Mouse (Mus musculus) lung, postnatal 0 days (tissue): ENCODE measurements around the gene Col13a1. TPM values are rescaled to one million over a fixed set of nuclear protein-coding genes. Genes with fewer than 3 reads are reported as not detected.
A peak's percentile ranks its signal among the peaks of the same experiment; 100 is the strongest.

Source experiments
- ATAC-seq: fragments of 200-750 bp; cut with Nextera tagmentation; 2 replicates; pipeline ENCODE4 v1.8.0; 2017; ENCODE audit warnings: moderate library complexity
- DNase-seq: peaks from one replicate; pipeline ENCODE4 v3.0.0-alpha.2; 2016; ENCODE audit warnings: low spot score
- H3K27ac ChIP-seq: fragments of 300-500 bp; sonication (generic); 2 replicates; pipeline ENCODE4 v1.5.1; 2014; ENCODE audit warnings: antibody characterized with exemption, mild to moderate bottlenecking, low read length, mixed read lengths
- H3K27me3 ChIP-seq: fragments of 300-500 bp; sonication (generic); replicated peaks from 2 replicates; pipeline ENCODE4 v1.6.1; 2014; ENCODE audit warnings: low read length, mixed read lengths; ENCODE audit not compliant: insufficient read depth
- H3K36me3 ChIP-seq: fragments of 300-500 bp; sonication (generic); 2 replicates; pipeline ENCODE4 v1.6.1; 2014; ENCODE audit warnings: low read length, mixed read lengths; ENCODE audit not compliant: insufficient read depth
- H3K4me1 ChIP-seq: fragments of 300-500 bp; sonication (generic); 2 replicates; pipeline ENCODE4 v1.6.1; 2014; ENCODE audit warnings: antibody characterized with exemption, low read depth, low read length, mixed read lengths; ENCODE audit not compliant: insufficient read depth
- H3K4me2 ChIP-seq: fragments of 300-500 bp; sonication (generic); replicated peaks from 2 replicates; pipeline ENCODE4 v1.6.1; 2014; ENCODE audit warnings: low read depth, mild to moderate bottlenecking, low read length, moderate library complexity, mixed read lengths
- H3K4me3 ChIP-seq: fragments of 300-500 bp; sonication (generic); 2 replicates; pipeline ENCODE4 v1.5.1; 2014; ENCODE audit warnings: low read depth, low read length
- H3K9ac ChIP-seq: fragments of 300-500 bp; sonication (generic); replicated peaks from 2 replicates; pipeline ENCODE4 v1.6.1; 2014; ENCODE audit warnings: low read depth, mild to moderate bottlenecking
- H3K9me3 ChIP-seq: fragments of 300-500 bp; sonication (generic); 2 replicates; pipeline ENCODE4 v1.6.1; 2016; ENCODE audit warnings: low read length, mixed read lengths
- CTCF ChIP-seq: IDR thresholded peaks from 2 replicates; pipeline ENCODE4 v1.5.1; 2016; ENCODE audit warnings: antibody characterized with exemption, mild to moderate bottlenecking
- EP300 ChIP-seq: IDR thresholded peaks from 2 replicates; pipeline ENCODE4 v1.6.1; 2016; ENCODE audit warnings: antibody characterized with exemption, mild to moderate bottlenecking, control low read depth
- WGBS: fragments of 180-500 bp; shearing (Covaris S2); extraction: QIAGEN DNeasy Blood & Tissue Kit; methylation state at CpG from one replicate; pipeline ENCODE4 v1.1.7; 2014; 5-methylcytosine and 5-hydroxymethylcytosine counted together
- polyA plus RNA-seq: library from polyadenylated mRNA; unstranded; fragments of >200 nt; fragmentation: Nextera tagmentation; extraction: Ambion mirVana; gene quantifications from 2 replicates; pipeline ENCODE4 v1.2.1, GENCODE M21; 2015

Col13a1 gene
- polyA plus RNA-seq, 1 experiment from 2014 or later, result 54.8 TPM

- DNase-seq (no peak), ATAC-seq (no peak)
- Histone ChIP-seq H3K9me3 (no peaks in the 10 kb centered on the region), H3K36me3 (no peaks in the 10 kb centered on the region), H3K9ac (no peak overlapping the region), H3K27me3 (no peaks in the 10 kb centered on the region), H3K4me3 (no peak overlapping the region), H3K4me1 (no peaks in the 10 kb centered on the region), H3K27ac (no peak overlapping the region), H3K4me2 (no peak overlapping the region)
- no peak for TF ChIP-seq EP300
- TF ChIP-seq CTCF, result no peak
- WGBS, result 85% methylated on average over 2 of the region's 2 CpGs
Observed at GRCm38 (mm10) chr10:61859451-61859850, 119.5 kb downstream of the Col13a1 start.

DNA sequence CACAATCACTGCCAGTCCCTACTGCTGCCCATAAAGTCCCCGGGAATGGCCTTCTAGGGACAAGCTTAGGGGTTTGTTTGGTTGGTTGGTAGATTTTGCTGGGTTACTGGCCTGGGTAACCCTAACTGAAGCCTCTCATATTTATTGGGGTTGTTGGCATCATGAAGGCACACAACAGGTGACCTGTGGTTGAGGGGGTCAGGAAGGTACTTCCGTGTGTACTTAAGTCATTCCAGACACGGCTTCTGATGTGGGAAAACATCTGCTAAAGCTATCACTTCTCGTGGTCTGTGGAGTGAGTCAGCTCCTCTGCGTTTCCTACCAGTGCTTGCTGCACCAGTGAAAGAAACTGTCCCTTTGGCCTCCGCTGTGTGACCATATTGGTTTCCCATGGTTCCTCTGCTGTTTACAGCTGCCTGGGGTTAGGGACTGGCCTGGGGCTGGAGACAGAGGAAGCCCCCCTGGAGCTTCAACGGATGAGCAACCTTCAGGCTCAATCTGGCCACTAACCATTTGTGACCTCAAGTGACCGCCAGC lies 123.7 kb downstream of the Col13a1 start:
- ATAC-seq (no peak), DNase-seq (no peak)
- Histone ChIP-seq H3K4me3 (no peak overlapping the region), H3K27me3 (no peaks in the 10 kb centered on the region), H3K4me1 (no peaks in the 10 kb centered on the region), H3K4me2 (no peak overlapping the region), H3K27ac (no peak overlapping the region), H3K36me3 (0 out of 2 replicates have a peak, but pooled peaks cover 6% of the 10 kb centered on the region), H3K9ac (no peak overlapping the region), H3K9me3 (no peaks in the 10 kb centered on the region)
- TF ChIP-seq CTCF, result no peak
- TF ChIP-seq EP300, result no peak
- WGBS, result 63% methylated on average over 8 of the region's 8 CpGs

DNA sequence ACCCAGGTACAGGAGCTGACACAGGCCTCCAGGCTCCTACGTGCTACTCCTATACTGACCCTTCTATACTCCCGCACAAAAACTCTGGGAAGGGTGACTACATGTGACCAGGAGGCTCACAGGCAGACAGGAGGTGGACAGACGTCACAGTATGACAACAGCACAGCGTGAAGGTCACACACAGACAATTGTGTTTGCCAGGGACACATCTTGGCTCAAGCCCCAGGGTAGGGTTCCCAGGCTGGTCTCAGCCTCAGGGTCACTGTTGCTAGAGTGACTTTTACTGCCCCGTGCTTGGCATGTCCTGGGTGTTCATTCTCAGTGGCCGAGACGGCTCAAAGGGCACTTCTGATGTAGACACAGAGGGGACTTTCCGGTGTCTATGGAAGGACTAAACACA lies 126.1 kb downstream of the Col13a1 start:
- ATAC-seq, result no peak
- Histone ChIP-seq H3K4me1 (no peaks in the 10 kb centered on the region), H3K4me3 (no peak overlapping the region), H3K9me3 (no peaks in the 10 kb centered on the region), H3K27ac (no peak overlapping the region), H3K27me3 (no peaks in the 10 kb centered on the region), H3K36me3 (0 out of 2 replicates have a peak, but pooled peaks cover 6% of the 10 kb centered on the region), H3K4me2 (no peak overlapping the region), H3K9ac (no peak overlapping the region)
- WGBS, result 85% methylated on average over 8 of the region's 8 CpGs
- DNase-seq, result no peak
- TF ChIP-seq EP300 (no peak), CTCF (no peak)

DNA sequence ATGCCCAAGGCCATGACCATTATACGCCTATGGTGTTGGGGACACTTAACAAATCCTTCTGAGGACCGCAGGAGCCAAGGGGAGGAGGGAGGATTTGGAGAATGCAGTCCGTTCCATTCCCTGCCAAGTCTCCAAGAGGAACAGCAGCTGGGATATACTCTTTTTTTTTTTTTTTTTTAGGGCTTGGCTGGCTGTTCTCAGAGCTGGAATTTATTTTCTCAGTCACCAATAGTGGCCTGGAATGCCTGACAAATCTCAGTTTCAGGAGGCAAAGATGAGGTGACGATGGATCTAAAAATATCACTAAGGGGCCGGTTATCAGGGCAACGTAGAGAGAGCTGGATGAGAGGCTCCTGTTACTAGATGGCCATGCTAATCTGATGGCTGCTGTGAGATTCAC lies 130.4 kb downstream of the Col13a1 start:
- WGBS, result 50% methylated on average over 6 of the region's 6 CpGs
- no peak overlapping the region for H3K27ac ChIP-seq
- peak; percentile 88 for DNase-seq

GRCm38 (mm10) chr10:61845476-61845875 lies 133.4 kb downstream of the Col13a1 start:
- ATAC-seq, result no peak
- Histone ChIP-seq H3K4me3 (no peak overlapping the region), H3K4me2 (no peak overlapping the region), H3K9ac (no peak overlapping the region), H3K27me3 (no peaks in the 10 kb centered on the region), H3K9me3 (no peaks in the 10 kb centered on the region), H3K36me3 (no peaks in the 10 kb centered on the region), H3K4me1 (no peaks in the 10 kb centered on the region), H3K27ac (no peak overlapping the region)
- no peak for DNase-seq
- 63% methylated on average over 4 of the region's 4 CpGs for WGBS
- TF ChIP-seq CTCF (no peak), EP300 (no peak)

More for the DNA sequence above, 130.4 kb downstream of the Col13a1 start:
- Histone ChIP-seq H3K27me3 (no peaks in the 10 kb centered on the region), H3K4me1 (no peaks in the 10 kb centered on the region), H3K36me3 (0 out of 2 replicates have a peak, but pooled peaks cover 6% of the 10 kb centered on the region), H3K4me3 (no peak overlapping the region), H3K4me2 (no peak overlapping the region), H3K9ac (no peak overlapping the region), H3K9me3 (no peaks in the 10 kb centered on the region)
- TF ChIP-seq CTCF, result no peak
- 0 out of 2 replicates have a peak, but pooled peaks have one; percentile 17 for TF ChIP-seq EP300
- ATAC-seq, result peak; percentile 81

DNA sequence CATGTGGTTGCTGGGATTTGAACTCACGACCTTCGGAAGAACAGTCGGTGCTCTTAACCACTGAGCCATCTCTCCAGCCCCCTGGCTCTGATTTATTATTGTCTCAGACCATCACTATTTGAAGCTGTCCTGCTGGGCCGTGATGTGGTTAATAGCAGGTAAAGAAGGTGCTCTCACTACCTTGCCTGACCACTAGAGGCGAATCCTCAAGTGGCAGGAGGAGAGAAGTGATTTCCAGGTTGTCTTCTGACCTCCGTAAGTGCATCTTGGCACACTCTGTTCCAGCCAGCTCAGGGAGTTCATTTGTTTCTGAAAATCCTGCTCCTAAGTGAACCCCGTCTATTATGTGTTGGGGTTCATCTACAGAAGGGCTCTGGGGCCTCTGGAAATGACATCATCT lies 134.4 kb downstream of the Col13a1 start:
- no peak overlapping the region for H3K27ac ChIP-seq
- WGBS, result 66% methylated on average over 7 of the region's 7 CpGs
- ATAC-seq, result no peak
- H3K4me2 ChIP-seq, result no peak overlapping the region
- H3K4me1 ChIP-seq, result no peaks in the 10 kb centered on the region
- no peaks in the 10 kb centered on the region for H3K27me3 ChIP-seq
- TF ChIP-seq CTCF (peak; percentile 38), EP300 (no peak)
- no peak overlapping the region for H3K9ac ChIP-seq
- H3K4me3 ChIP-seq, result no peak overlapping the region
- no peaks in the 10 kb centered on the region for H3K36me3 ChIP-seq
- no peaks in the 10 kb centered on the region for H3K9me3 ChIP-seq
- no peak for DNase-seq

DNA sequence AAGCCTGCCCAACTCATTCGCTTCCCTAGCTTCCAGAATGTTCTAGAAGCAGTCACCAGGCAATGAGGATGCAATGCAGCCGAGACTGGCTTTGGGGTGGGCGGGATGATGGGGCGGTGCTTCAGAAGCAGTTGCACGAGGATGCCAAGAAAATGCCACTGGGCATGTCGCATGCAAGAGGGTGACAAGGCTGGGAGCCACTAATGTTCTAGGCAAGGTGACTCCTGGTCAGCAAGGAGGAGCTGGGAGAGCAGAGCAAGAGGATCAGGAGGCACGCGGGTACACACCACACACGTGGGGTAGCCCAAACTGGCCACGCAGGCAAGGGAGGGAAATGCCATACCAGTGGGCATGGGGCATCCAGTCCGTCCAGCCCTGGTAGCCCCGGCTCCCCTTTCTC lies 136.6 kb downstream of the Col13a1 start:
- H3K4me2 ChIP-seq, result no peak overlapping the region
- WGBS, result 83% methylated on average over 12 of the region's 12 CpGs
- no peaks in the 10 kb centered on the region for H3K4me1 ChIP-seq
- no peak overlapping the region for H3K4me3 ChIP-seq
- H3K9ac ChIP-seq, result no peak overlapping the region
- no peaks in the 10 kb centered on the region for H3K36me3 ChIP-seq
- TF ChIP-seq CTCF, result no peak
- TF ChIP-seq EP300, result no peak
- ATAC-seq (no peak), DNase-seq (no peak)
- no peaks in the 10 kb centered on the region for H3K9me3 ChIP-seq
- no peaks in the 10 kb centered on the region for H3K27me3 ChIP-seq
- H3K27ac ChIP-seq, result no peak overlapping the region
